Mouse (Mus musculus) adrenal gland, postnatal 4 days (tissue): ENCODE measurements around the gene Slc25a12. TPM values are rescaled to one million over a fixed set of nuclear protein-coding genes. Genes with fewer than 3 reads are reported as not detected.
A peak's percentile ranks its signal among the peaks of the same experiment; 100 is the strongest.

Experiments used
- DNase-seq, 2 experiments: peaks; one replicate each; pipeline ENCODE4 v3.0.0; 2021 to 2022; ENCODE audit warnings: low spot score in 2 of 2, mixed read lengths in 2 of 2
- total RNA-seq, 2 experiments: library from RNA; stranded (reverse); gene quantifications; 2 replicates each; pipeline ENCODE4 v1.2.3; 2021

The Slc25a12 gene
- total RNA-seq, 2 experiments from 2014 or later, result 81.7 to 81.8 TPM

GRCm38 (mm10) chr2:71264585-71264984 is 103.0 kb downstream of the Slc25a12 start:
- DNase-seq, result peak; percentile 23 to 44

- DNase-seq, result no peak
Observed at GRCm38 (mm10) chr2:71256581-71256980, 111.0 kb downstream of the Slc25a12 start.

GRCm38 (mm10) chr2:71254836-71255235 is 112.7 kb downstream of the Slc25a12 start:
- no peak for DNase-seq

- DNase-seq, result no peak
Observed at GRCm38 (mm10) chr2:71250841-71251240, 116.7 kb downstream of the Slc25a12 start.

GRCm38 (mm10) chr2:71248071-71248470 is 119.5 kb downstream of the Slc25a12 start:
- no peak for DNase-seq

- DNase-seq, result no peak
Observed at GRCm38 (mm10) chr2:71246096-71246495, 121.5 kb downstream of the Slc25a12 start.

GRCm38 (mm10) chr2:71245416-71245815 is 122.1 kb downstream of the Slc25a12 start:
- no peak for DNase-seq

- no peak for DNase-seq
Observed at GRCm38 (mm10) chr2:71244807-71245206, 122.7 kb downstream of the Slc25a12 start.

GRCm38 (mm10) chr2:71243058-71243672 is 124.4 kb downstream of the Slc25a12 start:
- no peak for DNase-seq

GRCm38 (mm10) chr2:71242180-71242579 is 125.4 kb downstream of the Slc25a12 start:
- DNase-seq, result no peak

GRCm38 (mm10) chr2:71241505-71241904 is 126.0 kb downstream of the Slc25a12 start:
- DNase-seq, result no peak

- DNase-seq, result no peak
Observed at GRCm38 (mm10) chr2:71236009-71236408, 131.5 kb downstream of the Slc25a12 start.

- no peak for DNase-seq
Observed at GRCm38 (mm10) chr2:71235420-71235819, 132.1 kb downstream of the Slc25a12 start.

- DNase-seq, result no peak
Observed at GRCm38 (mm10) chr2:71232976-71233375, 134.6 kb downstream of the Slc25a12 start.

GRCm38 (mm10) chr2:71231951-71232350 is 135.6 kb downstream of the Slc25a12 start:
- no peak for DNase-seq

- no peak for DNase-seq
Observed at GRCm38 (mm10) chr2:71229603-71230002, 137.9 kb downstream of the Slc25a12 start.

GRCm38 (mm10) chr2:71227398-71227797 is 140.2 kb downstream of the Slc25a12 start:
- DNase-seq, result no peak

Other genes starting within 250 kb of the Slc25a12 start
- 1 to 10 TPM; 2.9 to 3.0 TPM for gene Cybrd1, start 249.8 kb downstream of the Slc25a12 start, total RNA-seq
- gene Dync1i2, start 156.0 kb downstream of the Slc25a12 start, total RNA-seq, result 100 to 1,000 TPM; 101 to 109 TPM
- gene Hat1, start 21.2 kb upstream of the Slc25a12 start, total RNA-seq, result 10 to 100 TPM; 54.9 to 56.0 TPM
- 10 to 100 TPM; 40.6 to 43.6 TPM for gene Metap1d, start 85.5 kb upstream of the Slc25a12 start, total RNA-seq
- gene Dlx1, start 160.4 kb upstream of the Slc25a12 start, total RNA-seq, result 1 to 10 TPM; 2.2 to 2.4 TPM
- 1 to 10 TPM in 1 of 2 experiments, under 1 TPM in 1; 0.98 to 1.9 TPM for gene Dlx2, start 179.0 kb upstream of the Slc25a12 start, total RNA-seq